Comparison of ENCODE assay signal across 9 mouse cellular contexts in genomic region chr17:44300723-44301122, GRCm38 (mm10).
DNase-seq lines count a peak whose midpoint lies in the region; ATAC-seq lines count a peak whose summit lies in the region.
"Had no signal": no experiment of that assay in that cellular context is flagged by ENCODE, and none has a peak within 500 bp of the region (broad histone marks: within the 10 kb centered on the region; RNA-seq: fewer than 3 reads in every experiment).

No protein-coding gene starts in this region.

- WGBS in limb, embryonic 11.5 days, result 2% methylated on average over 4 of the region's 4 CpGs

- peaks cover 17% of the 10 kb centered on the region for H3K4me1 ChIP-seq in limb, embryonic 11.5 days (ENCODE audit: control insufficient read depth, insufficient read depth, low read length)

- no peak overlapping the region for H3K9ac ChIP-seq in limb, embryonic 11.5 days (ENCODE audit: low read length)
- H3K9ac ChIP-seq: neural tube, embryonic 12.5 days had no signal

- no peak overlapping the region for H3K4me2 ChIP-seq in limb, embryonic 11.5 days (ENCODE audit: low read depth, severe bottlenecking)
- H3K4me2 ChIP-seq: neural tube, embryonic 12.5 days had no signal

- H3K27ac ChIP-seq in limb, embryonic 11.5 days (replicated peaks; ENCODE audit: low read depth, low read length), result 0 out of 2 replicates have a peak overlapping the region, but pooled peaks have one; percentile 47
- H3K27ac ChIP-seq: neural tube, embryonic 12.5 days had no signal

- no peaks in the 10 kb centered on the region for H3K36me3 ChIP-seq in limb, embryonic 11.5 days (ENCODE audit: control insufficient read depth, insufficient read depth, low read length)
- H3K36me3 ChIP-seq: neural tube, embryonic 12.5 days had no signal

- peak; percentile 91 for ATAC-seq in limb, embryonic 11.5 days (ENCODE audit: insufficient number of reproducible peaks, low FRiP score, low TSS enrichment, low read depth)

- no peaks in the 10 kb centered on the region for H3K9me3 ChIP-seq in limb, embryonic 11.5 days (ENCODE audit: control insufficient read depth, low read length)
- H3K9me3 ChIP-seq: neural tube, embryonic 12.5 days had no signal

- H3K27me3 ChIP-seq in limb, embryonic 11.5 days (ENCODE audit: control insufficient read depth, insufficient read depth, low read length), result peaks cover 3% of the 10 kb centered on the region; the same call in 1 of the 2 replicates
- H3K27me3 ChIP-seq: neural tube, embryonic 12.5 days had no signal

- no peak overlapping the region for H3K4me3 ChIP-seq in limb, embryonic 11.5 days (ENCODE audit: low read depth, low read length)
- H3K4me3 ChIP-seq: neural tube, embryonic 12.5 days had no signal

- peak; percentile 35 for DNase-seq in urinary bladder, postnatal 14 days (ENCODE audit: low spot score)
- DNase-seq in urinary bladder, postnatal 4 days (ENCODE audit: low spot score in 2 of 2), result no peak
- DNase-seq in forelimb bud, embryonic 11.5 days (ENCODE audit: low read depth, low spot score), result peak; percentile 94
- peak; percentile 89 for DNase-seq in limb, embryonic 11.5 days (ENCODE audit: low spot score)
- DNase-seq in thymus, postnatal 25 days, result no peak
- no peak for DNase-seq in cerebellum, adult 18-20 months
- DNase-seq in left cerebral cortex, adult 9 months (ENCODE audit: low spot score in 2 of 2), result no peak
- DNase-seq: cerebellum, postnatal 36 days had no signal

Comparison
In these comparisons a context has a peak if more than half of its experiments do, and no peak if none do; other contexts are left out.
1. DNase-seq: peak in urinary bladder, postnatal 14 days (single experiment), forelimb bud, embryonic 11.5 days (single experiment) and limb, embryonic 11.5 days (single experiment); none in urinary bladder, postnatal 4 days (0 of 2), thymus, postnatal 25 days (single experiment), cerebellum, adult 18-20 months (0 of 2) and left cerebral cortex, adult 9 months (0 of 2).